Mouse (Mus musculus) embryonic fibroblast, embryonic 13.5 days (primary cell): ENCODE data around the gene Exosc3. TPM values are rescaled to one million over a fixed set of nuclear protein-coding genes. Genes with fewer than 3 reads are reported as not detected.
A peak's percentile ranks its signal among the peaks of the same experiment; 100 is the strongest.

Source experiments
- H3K27ac ChIP-seq: 2 replicates; pipeline ENCODE4 v1.5.1; 2012; ENCODE audit warnings: low read length, control low read depth, inconsistent platforms; ENCODE audit not compliant: insufficient read depth
- H3K4me1 ChIP-seq: 2 replicates; pipeline ENCODE4 v1.6.1; 2011; ENCODE audit warnings: low read length; ENCODE audit not compliant: control insufficient read depth, insufficient read depth
- H3K4me3 ChIP-seq: 2 replicates; pipeline ENCODE4 v1.5.1; 2011; ENCODE audit warnings: mild to moderate bottlenecking, control low read depth, low read length; ENCODE audit not compliant: insufficient read depth
- CTCF ChIP-seq: IDR thresholded peaks from 2 replicates; pipeline ENCODE4 v1.5.1; 2011; ENCODE audit warnings: mild to moderate bottlenecking, control low read depth, low read length, moderate library complexity, borderline replicate concordance; ENCODE audit not compliant: insufficient read depth
- POLR2A ChIP-seq: IDR thresholded peaks from 2 replicates; pipeline ENCODE4 v1.6.1; 2011; ENCODE audit warnings: low read depth, mild to moderate bottlenecking, control low read depth, low read length, moderate library complexity
- polyA plus RNA-seq: library from polyadenylated mRNA; stranded (reverse); fragments of >200 nt; gene quantifications from 2 replicates; pipeline ENCODE4 v1.2.4, GENCODE M21; 2011; ENCODE audit warnings: low read depth; ENCODE audit not compliant: missing spikeins, insufficient read length

Exosc3 gene
- polyA plus RNA-seq, 1 experiment = 39.2 TPM

DNA sequence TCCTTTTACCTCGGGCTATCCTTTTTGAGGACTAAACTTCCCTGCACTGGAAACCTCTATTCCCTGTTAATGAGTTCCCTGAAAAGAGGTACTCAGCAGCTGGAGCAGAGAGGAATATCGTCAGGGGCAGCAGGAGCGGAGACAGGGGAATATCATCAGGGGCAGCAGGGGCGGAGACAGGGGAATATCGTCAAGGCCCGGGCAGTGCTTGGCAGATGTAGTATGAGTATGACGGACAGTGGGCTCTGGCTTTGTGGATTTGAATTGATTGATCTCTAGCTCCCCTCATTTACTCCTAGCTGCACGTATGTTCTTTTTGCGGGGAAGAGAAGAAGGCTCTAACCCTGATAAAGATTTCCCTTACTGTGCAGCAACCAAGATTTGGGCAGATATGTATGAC lies 1.3 kb downstream of the Exosc3 start:
- Histone ChIP-seq H3K4me1 (no peaks in the 10 kb centered on the region), H3K27ac (peak overlapping the region; percentile 69; the same call in 1 of the 2 replicates), H3K4me3 (peak overlapping the region; percentile 28)
- TF ChIP-seq CTCF (no peak), POLR2A (no peak)

DNA sequence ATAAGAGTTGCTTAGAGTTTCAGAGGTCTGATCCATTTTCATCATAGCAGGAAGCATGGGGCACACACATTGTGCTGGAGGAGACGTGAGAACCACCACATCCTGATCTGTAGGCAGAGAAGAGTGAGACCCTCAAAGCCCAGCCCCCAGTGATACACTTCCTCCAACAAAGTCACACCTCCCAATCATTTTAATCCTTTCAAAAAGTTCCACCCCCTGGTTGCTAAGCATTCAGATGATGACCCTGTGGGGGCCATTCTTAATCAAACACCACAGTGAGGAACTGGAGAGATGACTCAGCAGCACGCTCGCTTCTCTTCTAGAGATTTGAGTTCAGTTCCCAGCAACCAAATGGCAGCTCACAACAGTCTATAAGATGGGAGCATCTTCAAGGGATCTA lies 10.1 kb downstream of the Exosc3 start:
- TF ChIP-seq CTCF = no peak
- TF ChIP-seq POLR2A = no peak
- Histone ChIP-seq H3K4me3 (no peak overlapping the region), H3K27ac (no peak overlapping the region), H3K4me1 (no peaks in the 10 kb centered on the region)

DNA sequence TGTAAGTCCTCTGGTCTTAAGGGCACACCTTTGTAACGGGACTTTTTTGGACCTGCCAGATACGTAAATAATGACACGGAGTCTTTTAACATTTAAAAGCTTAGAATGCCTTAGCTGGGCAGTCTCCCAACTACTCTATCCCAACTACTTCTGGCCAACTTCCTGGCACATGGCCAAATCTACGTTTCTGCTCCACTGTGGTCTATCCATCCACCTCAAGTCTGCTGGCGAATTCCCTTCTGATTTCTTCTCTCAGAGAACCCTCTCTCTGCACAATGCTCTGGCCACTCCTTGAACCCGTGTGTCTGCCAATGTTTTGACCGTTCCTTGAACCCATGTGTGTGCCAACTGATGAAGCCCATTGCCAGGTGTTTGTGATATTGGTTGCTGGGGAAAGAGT lies 11.4 kb downstream of the Exosc3 start:
- Histone ChIP-seq H3K27ac (no peak overlapping the region), H3K4me3 (no peak overlapping the region), H3K4me1 (no peaks in the 10 kb centered on the region)
- TF ChIP-seq CTCF (no peak), POLR2A (no peak)

DNA sequence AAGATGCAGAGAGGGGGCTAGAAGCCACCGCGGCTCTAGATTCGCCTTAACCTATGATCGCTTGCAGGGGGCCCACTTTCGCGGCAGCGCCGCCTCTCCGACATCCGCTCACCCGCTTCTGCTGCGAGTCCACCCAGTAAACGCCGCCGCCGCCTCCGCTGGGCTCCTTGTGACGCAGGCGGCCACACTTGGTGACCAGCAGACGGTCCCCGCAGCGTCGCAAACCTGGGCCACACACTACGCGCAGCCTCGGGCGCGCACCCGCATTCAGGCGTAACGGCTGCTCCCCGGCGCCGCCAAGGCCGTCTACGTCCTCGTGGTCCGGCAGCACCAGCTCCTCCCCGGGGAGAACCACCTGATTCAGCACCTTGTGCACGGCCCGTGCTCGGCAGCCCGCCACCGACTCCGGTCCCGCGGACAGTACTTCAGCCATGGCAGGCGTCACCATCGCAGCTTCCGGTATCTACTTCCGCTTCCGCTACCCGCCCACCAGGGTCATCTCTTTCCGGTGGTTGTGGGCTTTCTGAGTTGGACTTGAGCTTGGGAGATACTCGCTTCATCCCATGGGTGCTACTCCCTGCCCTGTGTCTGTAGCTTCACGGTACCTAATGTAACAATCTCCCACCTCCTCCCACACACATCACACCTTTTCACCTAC lies 22.2 kb downstream of the Exosc3 start:
- Histone ChIP-seq H3K4me1 (no peaks in the 10 kb centered on the region; the same call in 1 of the 2 replicates), H3K27ac (no peak overlapping the region), H3K4me3 (peak overlapping the region; percentile 93)
- TF ChIP-seq POLR2A (peak; percentile 79), CTCF (no peak)

DNA sequence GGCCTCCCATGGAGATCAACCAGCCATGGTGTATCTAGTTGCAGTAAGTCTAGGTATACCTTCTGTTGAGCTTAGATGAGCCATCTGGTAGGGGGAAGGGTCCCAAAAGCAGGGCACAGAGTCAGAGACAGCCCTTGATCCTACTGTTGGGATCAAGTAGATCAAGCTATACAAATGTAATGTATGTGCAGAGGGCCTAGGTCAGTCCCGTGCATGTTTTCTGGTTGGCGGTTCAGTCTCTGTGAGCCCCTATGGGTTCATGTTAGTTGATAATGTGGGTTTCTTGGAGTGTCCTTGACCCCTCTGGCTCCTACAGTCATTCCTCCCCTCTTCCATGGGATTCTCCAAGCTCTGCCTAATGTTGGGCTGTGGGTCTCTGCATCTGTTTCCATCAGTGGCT lies 31.5 kb downstream of the Exosc3 start:
- H3K4me3 ChIP-seq = no peak overlapping the region
- no peaks in the 10 kb centered on the region for H3K4me1 ChIP-seq
- TF ChIP-seq POLR2A (no peak), CTCF (no peak)
- no peak overlapping the region for H3K27ac ChIP-seq

DNA sequence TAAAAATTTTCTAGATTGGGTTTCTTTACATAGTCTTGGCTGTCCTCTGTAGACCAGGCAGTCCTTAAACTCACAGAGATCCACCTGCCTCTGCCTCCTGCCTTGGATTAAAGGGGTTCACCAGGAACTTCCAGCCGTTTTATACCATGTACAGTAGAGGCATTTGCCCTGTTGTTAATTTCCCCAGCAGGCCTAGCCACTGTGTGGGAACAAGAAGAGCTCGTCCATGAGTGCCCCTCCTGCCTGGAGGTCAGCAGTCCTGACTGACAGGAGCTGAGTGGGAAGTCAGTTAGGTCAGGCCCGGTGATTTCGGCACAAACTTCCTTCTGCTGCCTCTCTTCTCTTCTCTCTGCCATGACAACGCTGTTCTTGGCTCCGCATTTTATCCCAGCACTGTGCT lies 33.9 kb downstream of the Exosc3 start:
- TF ChIP-seq POLR2A (no peak), CTCF (no peak)
- no peak overlapping the region for H3K27ac ChIP-seq
- H3K4me1 ChIP-seq = no peaks in the 10 kb centered on the region
- H3K4me3 ChIP-seq = no peak overlapping the region

DNA sequence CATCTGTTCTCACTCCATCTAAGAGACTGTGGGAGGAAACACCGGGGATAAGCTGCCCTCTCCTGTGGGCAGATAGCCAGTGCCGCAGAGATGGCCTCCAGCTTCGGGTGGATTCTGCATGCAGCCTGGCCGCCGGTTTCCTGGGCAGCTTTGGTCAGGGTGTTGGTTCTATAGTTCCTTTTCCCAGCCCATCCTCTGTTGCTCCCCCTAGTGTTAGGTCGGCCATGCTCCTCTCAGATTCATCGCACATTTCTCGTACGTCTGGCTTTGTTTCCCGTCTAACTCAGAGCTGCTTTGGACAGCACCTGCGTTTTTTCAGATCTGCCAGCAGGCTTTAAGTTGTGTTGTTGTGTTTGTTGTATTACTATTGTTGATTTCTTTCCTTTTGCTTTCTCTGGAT lies 34.5 kb downstream of the Exosc3 start:
- H3K4me1 ChIP-seq = no peaks in the 10 kb centered on the region
- H3K27ac ChIP-seq = no peak overlapping the region
- H3K4me3 ChIP-seq = no peak overlapping the region
- TF ChIP-seq POLR2A = no peak
- peak; percentile 52; the same call in 1 of the 2 replicates for TF ChIP-seq CTCF

DNA sequence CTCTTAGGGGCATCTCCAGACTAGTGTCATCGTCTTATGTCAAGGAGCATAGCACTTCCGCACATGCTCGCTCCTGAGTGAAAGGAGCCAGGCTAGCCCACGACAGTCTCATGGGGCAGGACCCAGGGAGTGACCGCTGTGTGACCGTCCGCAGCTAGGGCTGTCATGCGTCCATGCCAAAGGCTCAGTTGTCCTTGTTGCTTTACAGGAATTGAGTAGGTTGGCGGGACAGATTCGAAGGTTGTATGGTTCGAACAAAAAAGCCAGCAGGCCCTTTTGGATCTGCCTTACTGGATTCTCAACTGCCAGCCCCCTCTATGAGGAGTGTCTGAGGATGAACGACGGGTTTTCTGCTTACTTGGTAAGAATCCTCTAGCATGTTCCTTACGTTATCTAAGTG lies 37.0 kb downstream of the Exosc3 start:
- TF ChIP-seq CTCF (no peak), POLR2A (no peak)
- Histone ChIP-seq H3K4me3 (no peak overlapping the region), H3K4me1 (no peaks in the 10 kb centered on the region), H3K27ac (no peak overlapping the region)

DNA sequence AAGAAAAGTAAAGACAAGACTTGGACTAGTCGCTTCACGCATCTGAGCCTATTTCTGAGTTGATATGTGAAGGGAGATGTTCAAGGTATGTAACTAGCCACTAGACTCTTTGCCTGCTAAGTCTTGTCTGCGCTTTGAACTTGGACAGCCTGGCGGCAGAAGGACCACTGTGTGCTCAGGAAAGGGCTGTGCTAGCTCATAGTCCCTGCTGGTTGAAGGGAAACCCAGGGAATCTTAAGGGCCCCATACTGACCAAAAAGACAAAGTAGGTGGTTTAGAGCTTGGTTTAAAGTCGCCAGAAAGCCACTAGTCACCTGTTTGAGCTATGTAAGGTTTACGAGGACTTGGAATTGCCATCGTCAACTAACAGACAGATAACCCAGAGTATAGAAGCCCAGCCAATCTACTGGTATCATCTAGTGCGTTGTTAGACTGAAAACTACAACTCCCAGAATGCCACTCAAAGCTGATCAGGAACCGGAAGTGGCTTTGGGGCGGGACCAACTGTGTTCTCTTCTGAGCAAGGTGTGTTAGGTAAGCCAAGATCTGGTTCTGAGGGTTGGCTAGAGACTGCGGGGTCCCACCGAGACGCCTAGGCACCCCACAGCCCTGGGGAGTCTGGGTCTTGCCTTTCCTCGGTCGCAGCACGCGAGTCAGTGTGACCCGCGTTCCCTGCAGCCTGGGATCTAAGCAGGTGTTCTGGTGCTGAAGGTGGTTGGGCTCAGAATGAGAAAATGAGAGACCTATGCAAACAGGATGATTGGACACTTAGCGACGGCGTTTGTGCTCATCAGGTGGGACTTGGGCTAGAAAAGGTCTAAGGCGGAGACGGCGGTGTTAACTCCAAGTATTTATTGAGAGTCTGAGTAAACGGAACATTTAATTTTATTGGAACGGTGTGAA lies 45.6 kb downstream of the Exosc3 start, which contains the start of gene Trmt10b:
Gene Trmt10b, plus strand, starts transcription at position 466 of the 903 bp plus-strand sequence.
- TF ChIP-seq POLR2A (peak; percentile 63), CTCF (no peak)
- Histone ChIP-seq H3K27ac (no peak within 1 kb of the TSS), H3K4me1 (no peaks in the 10 kb centered on the region), H3K4me3 (peak within 1 kb of the TSS; percentile 91)

DNA sequence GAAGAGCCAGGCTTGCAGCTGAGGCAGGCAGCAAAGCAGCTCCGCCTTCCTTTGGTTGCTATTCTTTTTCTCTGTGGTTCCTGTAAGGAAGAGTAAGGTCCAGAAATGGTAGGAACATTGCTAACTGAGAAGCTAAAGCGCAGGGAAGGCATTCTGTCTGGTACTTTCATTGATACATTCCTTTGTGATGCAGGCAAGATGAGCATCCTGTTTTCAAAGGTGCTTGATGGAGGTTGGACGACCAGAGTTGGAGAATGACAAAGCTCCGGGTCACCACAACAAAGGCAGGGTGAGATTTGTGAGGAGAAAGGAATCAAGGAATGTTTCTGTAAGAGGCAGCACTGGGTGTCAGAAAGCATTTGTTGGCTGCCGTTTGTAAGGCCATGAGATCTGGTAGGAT lies 54.6 kb downstream of the Exosc3 start:
- TF ChIP-seq POLR2A (no peak), CTCF (no peak)
- Histone ChIP-seq H3K27ac (no peak overlapping the region), H3K4me3 (no peak overlapping the region), H3K4me1 (no peaks in the 10 kb centered on the region)
